8 mouse cellular contexts compared by ENCODE assay signal in genomic region chr14:73237848-73238321, GRCm38 (mm10). TPM values are rescaled to one million over a fixed set of nuclear protein-coding genes. Genes with fewer than 3 reads are reported as not detected.
DNase-seq lines count a peak whose midpoint lies in the region; ATAC-seq and TF ChIP-seq lines count a peak whose summit lies in the region.

Gene Lpar6 (plus strand): TSS chr14:73237895.

- H3K27me3 ChIP-seq in liver, embryonic 13.5 days, result no peaks in the 10 kb centered on the region
- no peaks in the 10 kb centered on the region for H3K27me3 ChIP-seq in myocyte (ENCODE audit: control insufficient read depth, insufficient read depth, insufficient read length)
- H3K27me3 ChIP-seq in thymus, adult 2 months (ENCODE audit: control insufficient read depth, insufficient read depth, low read length), result no peaks in the 10 kb centered on the region

- DNase-seq in layer of hippocampus, adult 2 months (ENCODE audit: low spot score in 2 of 2), result no peak
- no peak for DNase-seq in layer of hippocampus, postnatal 25 days (ENCODE audit: extremely low spot score in 1 of 2, low spot score in 1 of 2)
- peak; percentile 33 for DNase-seq in gastrocnemius, postnatal 25 days
- no peak for DNase-seq in liver, embryonic 13.5 days
- DNase-seq in thymus, adult 2 months, result peak; percentile 69

- H3K4me1 ChIP-seq in brown adipose tissue, adult 24 weeks (ENCODE audit: control insufficient read depth, insufficient read depth, insufficient read length, low read length), result peaks cover under 1% of the 10 kb centered on the region; the same call in 1 of the 2 replicates
- peaks cover 31% of the 10 kb centered on the region for H3K4me1 ChIP-seq in liver, embryonic 13.5 days (replicated peaks)
- peaks cover 4% of the 10 kb centered on the region; the same call in 1 of the 2 replicates for H3K4me1 ChIP-seq in thymus, adult 2 months (replicated peaks; ENCODE audit: control insufficient read depth, insufficient read depth, low read length)

- peak; percentile 80 for ATAC-seq in inflammation-experienced regulatory T-cells, adult 6 months
- ATAC-seq in liver, embryonic 13.5 days (ENCODE audit: low read depth), result 0 out of 2 replicates have a peak, but pooled peaks have one; percentile 32

- H3K9ac ChIP-seq in liver, embryonic 13.5 days, result peak within 1 kb of the TSS; percentile 59

- H3K9me3 ChIP-seq in liver, embryonic 13.5 days (replicated peaks), result no peaks in the 10 kb centered on the region

- H3ac ChIP-seq in myocyte (ENCODE audit: control insufficient read depth, insufficient read length), result no peak within 1 kb of the TSS

- H3K36me3 ChIP-seq in liver, embryonic 13.5 days, result peaks cover 11% of the 10 kb centered on the region
- no peaks in the 10 kb centered on the region for H3K36me3 ChIP-seq in myocyte (ENCODE audit: control insufficient read depth, insufficient read depth)
- peaks cover 11% of the 10 kb centered on the region; the same call in 1 of the 2 replicates for H3K36me3 ChIP-seq in thymus, adult 2 months (ENCODE audit: control insufficient read depth, insufficient read depth, low read length)

- peaks cover 26% of the 10 kb centered on the region for H3K79me2 ChIP-seq in myocyte (ENCODE audit: control insufficient read depth, insufficient read depth)

- H3K27ac ChIP-seq in layer of hippocampus, adult 2 months, result peak within 1 kb of the TSS; percentile 88
- H3K27ac ChIP-seq in brown adipose tissue, adult 24 weeks (replicated peaks; ENCODE audit: low read depth, low read length), result peak within 1 kb of the TSS; percentile 99
- peak within 1 kb of the TSS; percentile 78 for H3K27ac ChIP-seq in liver, embryonic 13.5 days
- peak within 1 kb of the TSS; percentile 88 for H3K27ac ChIP-seq in thymus, adult 2 months (ENCODE audit: control insufficient read depth, insufficient read depth, low read length)

- TF ChIP-seq POLR2A in myocyte (IDR thresholded peaks at IDR 0.05; ENCODE audit: insufficient read length, low read depth), result peak; percentile 71
- TF ChIP-seq POLR2A in thymus, adult 2 months (IDR thresholded peaks at IDR 0.05; ENCODE audit: control insufficient read depth, extremely low read depth, insufficient read depth, low read length, poor library complexity), result peak; percentile 76

- TF ChIP-seq CTCF in layer of hippocampus, adult 2 months (conservative IDR thresholded peaks at IDR 0.05), result peak; percentile 18; the same call in 1 of the 2 replicates
- no peak for TF ChIP-seq CTCF in thymus, adult 2 months (IDR thresholded peaks at IDR 0.05; ENCODE audit: borderline replicate concordance, control insufficient read depth, extremely low read depth, insufficient read depth, low read length, poor library complexity)

- peak within 1 kb of the TSS; percentile 64 for H3K4me3 ChIP-seq in layer of hippocampus, adult 2 months
- peak within 1 kb of the TSS; percentile 91 for H3K4me3 ChIP-seq in brown adipose tissue, adult 24 weeks (ENCODE audit: insufficient read depth, low read depth, low read length)
- peak within 1 kb of the TSS; percentile 57 for H3K4me3 ChIP-seq in liver, embryonic 13.5 days (replicated peaks)
- H3K4me3 ChIP-seq in myocyte, result peak within 1 kb of the TSS; percentile 72
- peak within 1 kb of the TSS; percentile 70 for H3K4me3 ChIP-seq in thymus, adult 2 months (ENCODE audit: control insufficient read depth, insufficient read depth, low read length)

- H3K4me2 ChIP-seq in liver, embryonic 13.5 days, result peak within 1 kb of the TSS; percentile 55
- H3K4me2 ChIP-seq in myocyte (ENCODE audit: low read depth), result peak within 1 kb of the TSS; percentile 73

- WGBS in liver, embryonic 13.5 days (ENCODE audit: insufficient replicate concordance), result 2% methylated on average over 19 of the region's 19 CpGs
- under 1% methylated on average over 19 of the region's 19 CpGs for whole genome bisulfite sequencing in thymus, adult 2 months

TF ChIP-seq in myocyte, 11 proteins besides CTCF, POLR2A, EP300 and RAD21:
- TF ChIP-seq MYOD1 (IDR thresholded peaks at IDR 0.05; ENCODE audit: control insufficient read depth in 1 of 3, insufficient read length in 2 of 3, low read depth in 2 of 3) (no peak), E2F4 (IDR thresholded peaks at IDR 0.05; ENCODE audit: insufficient read depth) (no peak), POLR2AphosphoS2 (IDR thresholded peaks at IDR 0.05; ENCODE audit: insufficient read length, low read depth) (peak; percentile 68)

RNA-seq across cellular contexts. Expression of gene Lpar6, which starts in this region (rescaled TPM):
- 1 to 10 TPM; 1.7 to 1.9 TPM for total RNA-seq in layer of hippocampus, adult 2 months (2021)
- 1 to 10 TPM; 1.8 TPM for total RNA-seq in layer of hippocampus, postnatal 25 days (2021)
- 15.0 and 19.7 TPM in 2 replicates for polyA plus RNA-seq in brown adipose tissue, adult 24 weeks (2012; ENCODE audit: insufficient read depth, insufficient read length, missing spikeins)
- total RNA-seq in gastrocnemius, postnatal 25 days (2021), result 1 to 10 TPM; 1.5 to 1.6 TPM
- 10 to 100 TPM; 49.4 to 59.4 (median 52.7) TPM for polyA plus RNA-seq in inflammation-experienced regulatory T-cells, adult 6 months (2017; shearing (Covaris generic))
- polyA plus RNA-seq in liver, embryonic 13.5 days (2015; fragmentation: Nextera tagmentation; extraction: Ambion mirVana), result 3.9 and 5.5 TPM in 2 replicates
- 0.59 TPM for polyA plus RNA-seq in myocyte (2012; fragmentation: generic; extraction: Trizol)
- 18.4 and 22.3 TPM in 2 replicates for polyA plus RNA-seq in thymus, adult 2 months (2012; rRNA removed)

Comparison
In these comparisons a context has a peak if more than half of its experiments do, and no peak if none do; other contexts are left out.
1. DNase-seq: peak in gastrocnemius, postnatal 25 days (single experiment) and thymus, adult 2 months (single experiment); none in layer of hippocampus, adult 2 months (0 of 2), layer of hippocampus, postnatal 25 days (0 of 2) and liver, embryonic 13.5 days (single experiment).
2. Peak in every context shown above with its lines, with median percentiles within 50 percentile points of each other: H3K27ac ChIP-seq and H3K4me3 ChIP-seq.